Mouse (Mus musculus): ENCODE data around the gene Nfkb2. TPM values are rescaled to one million over a fixed set of nuclear protein-coding genes. Genes with fewer than 3 reads are reported as not detected.

Gene Nfkb2
- polyA plus RNA-seq, 1 experiment, result 24.3 TPM

GRCm38 (mm10) chr19:46347146-46347545 is 43.0 kb downstream of the Nfkb2 start:
- Histone ChIP-seq H3K4me1 (ENCODE audit: control insufficient read depth, insufficient read depth, low read length) (peaks cover 4% of the 10 kb centered on the region), H3K27ac (ENCODE audit: control insufficient read depth, insufficient read depth, low read depth, low read length, poor library complexity) (no peak overlapping the region), H3K4me3 (replicated peaks; ENCODE audit: control insufficient read depth, low read depth, low read length) (no peak overlapping the region)
- TF ChIP-seq POLR2A (IDR thresholded peaks at IDR 0.05; ENCODE audit: borderline replicate concordance, control insufficient read depth, low read depth, low read length) (no peak), CTCF (IDR thresholded peaks at IDR 0.05; ENCODE audit: control insufficient read depth, insufficient read depth, low read length) (no peak)
- 91% methylated on average over 1 of the region's 1 CpGs for WGBS

GRCm38 (mm10) chr19:46347936-46348668 is 44.0 kb downstream of the Nfkb2 start:
- H3K27ac ChIP-seq (ENCODE audit: control insufficient read depth, insufficient read depth, low read depth, low read length, poor library complexity), result peak overlapping the region; percentile 67
- H3K4me1 ChIP-seq (ENCODE audit: control insufficient read depth, insufficient read depth, low read length), result peaks cover 4% of the 10 kb centered on the region
- TF ChIP-seq CTCF (IDR thresholded peaks at IDR 0.05; ENCODE audit: control insufficient read depth, insufficient read depth, low read length) (no peak), POLR2A (IDR thresholded peaks at IDR 0.05; ENCODE audit: borderline replicate concordance, control insufficient read depth, low read depth, low read length) (no peak)
- peak overlapping the region; percentile 67 for H3K4me3 ChIP-seq (replicated peaks; ENCODE audit: control insufficient read depth, low read depth, low read length)
- WGBS, result 22% methylated on average over 14 of the region's 14 CpGs

GRCm38 (mm10) chr19:46348761-46349458 is 44.8 kb downstream of the Nfkb2 start:
- H3K27ac ChIP-seq (ENCODE audit: control insufficient read depth, insufficient read depth, low read depth, low read length, poor library complexity), result peak overlapping the region; percentile 67
- under 1% methylated on average over 78 of the region's 78 CpGs for WGBS
- peak overlapping the region; percentile 67 for H3K4me3 ChIP-seq (replicated peaks; ENCODE audit: control insufficient read depth, low read depth, low read length)
- TF ChIP-seq POLR2A (IDR thresholded peaks at IDR 0.05; ENCODE audit: borderline replicate concordance, control insufficient read depth, low read depth, low read length) (peak; percentile 39; the same call in 1 of the 2 replicates), CTCF (IDR thresholded peaks at IDR 0.05; ENCODE audit: control insufficient read depth, insufficient read depth, low read length) (no peak)
- H3K4me1 ChIP-seq (ENCODE audit: control insufficient read depth, insufficient read depth, low read length), result peaks cover 4% of the 10 kb centered on the region

GRCm38 (mm10) chr19:46349550-46349949 is 45.4 kb downstream of the Nfkb2 start:
- H3K4me1 ChIP-seq (ENCODE audit: control insufficient read depth, insufficient read depth, low read length), result peaks cover 4% of the 10 kb centered on the region
- WGBS, result 54% methylated on average over 6 of the region's 6 CpGs
- no peak overlapping the region for H3K4me3 ChIP-seq (replicated peaks; ENCODE audit: control insufficient read depth, low read depth, low read length)
- no peak overlapping the region for H3K27ac ChIP-seq (ENCODE audit: control insufficient read depth, insufficient read depth, low read depth, low read length, poor library complexity)
- TF ChIP-seq POLR2A (IDR thresholded peaks at IDR 0.05; ENCODE audit: borderline replicate concordance, control insufficient read depth, low read depth, low read length) (no peak), CTCF (IDR thresholded peaks at IDR 0.05; ENCODE audit: control insufficient read depth, insufficient read depth, low read length) (no peak)

GRCm38 (mm10) chr19:46350168-46350932 is 46.2 kb downstream of the Nfkb2 start, which contains the start of gene 2310034G01Rik:
Gene 2310034G01Rik (minus strand): TSS chr19:46350302.
- WGBS, result 36% methylated on average over 10 of the region's 10 CpGs
- H3K27ac ChIP-seq (ENCODE audit: control insufficient read depth, insufficient read depth, low read depth, low read length, poor library complexity), result peak within 1 kb of the TSS; percentile 67
- H3K4me3 ChIP-seq (replicated peaks; ENCODE audit: control insufficient read depth, low read depth, low read length), result peak within 1 kb of the TSS; percentile 67
- H3K4me1 ChIP-seq (ENCODE audit: control insufficient read depth, insufficient read depth, low read length), result peaks cover 4% of the 10 kb centered on the region
- TF ChIP-seq CTCF (IDR thresholded peaks at IDR 0.05; ENCODE audit: control insufficient read depth, insufficient read depth, low read length) (no peak), POLR2A (IDR thresholded peaks at IDR 0.05; ENCODE audit: borderline replicate concordance, control insufficient read depth, low read depth, low read length) (no peak)

- peak overlapping the region; percentile 81 for H3K4me3 ChIP-seq (replicated peaks; ENCODE audit: control insufficient read depth, low read depth, low read length)
- TF ChIP-seq CTCF (IDR thresholded peaks at IDR 0.05; ENCODE audit: control insufficient read depth, insufficient read depth, low read length) (no peak), POLR2A (IDR thresholded peaks at IDR 0.05; ENCODE audit: borderline replicate concordance, control insufficient read depth, low read depth, low read length) (peak; percentile 46; the same call in 1 of the 2 replicates)
- peaks cover 2% of the 10 kb centered on the region for H3K4me1 ChIP-seq (ENCODE audit: control insufficient read depth, insufficient read depth, low read length)
- under 1% methylated on average over 29 of the region's 29 CpGs for WGBS
- peak overlapping the region; percentile 54 for H3K27ac ChIP-seq (ENCODE audit: control insufficient read depth, insufficient read depth, low read depth, low read length, poor library complexity)
Observed at GRCm38 (mm10) chr19:46356701-46357138, 52.6 kb downstream of the Nfkb2 start.

GRCm38 (mm10) chr19:46357344-46358280 is 53.5 kb downstream of the Nfkb2 start:
- Histone ChIP-seq H3K4me1 (ENCODE audit: control insufficient read depth, insufficient read depth, low read length) (peaks cover 2% of the 10 kb centered on the region), H3K4me3 (replicated peaks; ENCODE audit: control insufficient read depth, low read depth, low read length) (peak overlapping the region; percentile 81), H3K27ac (ENCODE audit: control insufficient read depth, insufficient read depth, low read depth, low read length, poor library complexity) (peak overlapping the region; percentile 9; the same call in 1 of the 2 replicates)
- TF ChIP-seq CTCF (IDR thresholded peaks at IDR 0.05; ENCODE audit: control insufficient read depth, insufficient read depth, low read length), result no peak
- no peak for TF ChIP-seq POLR2A (IDR thresholded peaks at IDR 0.05; ENCODE audit: borderline replicate concordance, control insufficient read depth, low read depth, low read length)
- WGBS, result 2% methylated on average over 25 of the region's 25 CpGs
